Mouse (Mus musculus): ENCODE data around the gene Cenpb.

Gene Cenpb

GRCm38 (mm10) chr2:131166172-131166571, 13.7 kb downstream of the Cenpb start:
- DNase-seq (ENCODE audit: low spot score): no peak

GRCm38 (mm10) chr2:131163924-131164323, 15.9 kb downstream of the Cenpb start:
- DNase-seq (ENCODE audit: low spot score): no peak

GRCm38 (mm10) chr2:131160671-131161111, 19.2 kb downstream of the Cenpb start:
- DNase-seq (ENCODE audit: low spot score): no peak

- peak; percentile 95 for DNase-seq (ENCODE audit: low spot score)
Observed at GRCm38 (mm10) chr2:131159938-131160581, 19.8 kb downstream of the Cenpb start, which contains the start of gene 1700037H04Rik. Gene 1700037H04Rik, minus strand, starts transcription at chr2:131160081.

- peak; percentile 41 for DNase-seq (ENCODE audit: low spot score)
Observed at GRCm38 (mm10) chr2:131159491-131159910, 20.4 kb downstream of the Cenpb start.

- no peak for DNase-seq (ENCODE audit: low spot score)
Observed at GRCm38 (mm10) chr2:131156987-131157386, 22.9 kb downstream of the Cenpb start.

GRCm38 (mm10) chr2:131154036-131154435, 25.8 kb downstream of the Cenpb start:
- no peak for DNase-seq (ENCODE audit: low spot score)

- DNase-seq (ENCODE audit: low spot score): no peak
Observed at GRCm38 (mm10) chr2:131152166-131152730, 27.6 kb downstream of the Cenpb start.

- DNase-seq (ENCODE audit: low spot score): no peak
Observed at GRCm38 (mm10) chr2:131149254-131149578, 30.7 kb downstream of the Cenpb start.

- no peak for DNase-seq (ENCODE audit: low spot score)
Observed at GRCm38 (mm10) chr2:131148353-131149253, 31.3 kb downstream of the Cenpb start.

GRCm38 (mm10) chr2:131147043-131147365, 32.9 kb downstream of the Cenpb start:
- no peak for DNase-seq (ENCODE audit: low spot score)

- DNase-seq (ENCODE audit: low spot score): no peak
Observed at GRCm38 (mm10) chr2:131146193-131147042, 33.4 kb downstream of the Cenpb start.

GRCm38 (mm10) chr2:131145536-131145935, 34.3 kb downstream of the Cenpb start:
- no peak for DNase-seq (ENCODE audit: low spot score)

- no peak for DNase-seq (ENCODE audit: low spot score)
Observed at GRCm38 (mm10) chr2:131145121-131145520, 34.7 kb downstream of the Cenpb start.

GRCm38 (mm10) chr2:131143007-131143780, 36.7 kb downstream of the Cenpb start:
- DNase-seq (ENCODE audit: low spot score): no peak

- DNase-seq (ENCODE audit: low spot score): peak; percentile 60
Observed at GRCm38 (mm10) chr2:131142592-131142991, 37.3 kb downstream of the Cenpb start.

GRCm38 (mm10) chr2:131141336-131141986, 38.4 kb downstream of the Cenpb start:
- DNase-seq (ENCODE audit: low spot score): peak; percentile 28

- no peak for DNase-seq (ENCODE audit: low spot score)
Observed at GRCm38 (mm10) chr2:131140533-131140905, 39.3 kb downstream of the Cenpb start.

- no peak for DNase-seq (ENCODE audit: low spot score)
Observed at GRCm38 (mm10) chr2:131139886-131140532, 39.9 kb downstream of the Cenpb start.

GRCm38 (mm10) chr2:131139287-131139686, 40.6 kb downstream of the Cenpb start:
- DNase-seq (ENCODE audit: low spot score): no peak
